Comparison of ENCODE assay signal across 8 mouse cellular contexts in the genomic region with DNA sequence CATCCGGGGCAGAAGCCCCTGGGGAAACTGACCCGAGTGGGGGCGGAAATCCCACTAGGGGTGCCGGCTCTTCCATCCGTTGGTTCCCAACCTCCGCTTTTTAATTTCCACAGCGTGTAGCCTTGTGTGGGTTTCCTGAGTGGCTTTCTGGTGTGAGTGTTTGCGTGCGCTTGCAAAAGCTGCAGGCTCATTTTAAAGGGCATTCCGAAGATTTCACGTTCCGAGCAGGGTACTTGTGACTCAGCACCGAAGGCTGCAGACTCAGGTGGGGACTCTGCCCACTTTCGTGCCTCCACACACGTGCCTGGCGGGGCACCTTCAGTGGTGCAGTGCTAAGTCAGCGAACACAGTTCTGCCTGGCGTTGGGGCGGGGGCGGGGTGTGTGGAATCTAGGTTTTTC. TPM values are rescaled to one million over a fixed set of nuclear protein-coding genes. Genes with fewer than 3 reads are reported as not detected.
DNase-seq lines count a peak whose midpoint lies in the region; ATAC-seq lines count a peak whose summit lies in the region.

No protein-coding gene starts in this region.

- peaks cover 100% of the 10 kb centered on the region for H3K27me3 ChIP-seq in forebrain, embryonic 10.5 days (ENCODE audit: poor library complexity, severe bottlenecking)
- H3K27me3 ChIP-seq in intestine, embryonic 15.5 days (replicated peaks), result peaks cover 59% of the 10 kb centered on the region
- peaks cover 100% of the 10 kb centered on the region for H3K27me3 ChIP-seq in liver, embryonic 15.5 days
- H3K27me3 ChIP-seq in stomach, embryonic 15.5 days (replicated peaks), result peaks cover 57% of the 10 kb centered on the region

- no peaks in the 10 kb centered on the region for H3K9me3 ChIP-seq in forebrain, embryonic 10.5 days
- no peaks in the 10 kb centered on the region for H3K9me3 ChIP-seq in intestine, embryonic 15.5 days
- H3K9me3 ChIP-seq in liver, embryonic 15.5 days (replicated peaks), result no peaks in the 10 kb centered on the region
- no peaks in the 10 kb centered on the region for H3K9me3 ChIP-seq in stomach, embryonic 15.5 days

- H3K36me3 ChIP-seq in forebrain, embryonic 10.5 days (replicated peaks), result no peaks in the 10 kb centered on the region
- no peaks in the 10 kb centered on the region for H3K36me3 ChIP-seq in intestine, embryonic 15.5 days
- H3K36me3 ChIP-seq in liver, embryonic 15.5 days (replicated peaks), result no peaks in the 10 kb centered on the region
- no peaks in the 10 kb centered on the region for H3K36me3 ChIP-seq in stomach, embryonic 15.5 days

- no peak overlapping the region for H3K27ac ChIP-seq in forebrain, embryonic 10.5 days
- H3K27ac ChIP-seq in intestine, embryonic 15.5 days, result no peak overlapping the region; the same call in 1 of the 2 replicates
- no peak overlapping the region for H3K27ac ChIP-seq in liver, embryonic 15.5 days (replicated peaks)
- H3K27ac ChIP-seq in stomach, embryonic 15.5 days, result no peak overlapping the region

- 1% methylated on average over 20 of the region's 20 CpGs for WGBS in forebrain, embryonic 10.5 days
- WGBS in intestine, embryonic 15.5 days, result under 1% methylated on average over 20 of the region's 20 CpGs
- 2% methylated on average over 20 of the region's 20 CpGs for WGBS in liver, embryonic 15.5 days (ENCODE audit: insufficient replicate concordance)
- 2% methylated on average over 20 of the region's 20 CpGs for WGBS in stomach, embryonic 15.5 days

- peak overlapping the region; percentile 66 for H3K4me3 ChIP-seq in forebrain, embryonic 10.5 days
- peak overlapping the region; percentile 59 for H3K4me3 ChIP-seq in intestine, embryonic 15.5 days (replicated peaks)
- no peak overlapping the region for H3K4me3 ChIP-seq in liver, embryonic 15.5 days (replicated peaks)
- H3K4me3 ChIP-seq in stomach, embryonic 15.5 days (replicated peaks), result peak overlapping the region; percentile 61

- DNase-seq in cerebellum, adult 9-10 months, result peak; percentile 53
- DNase-seq in cerebellum, postnatal 4 days (ENCODE audit: low spot score in 2 of 2), result no peak
- DNase-seq in ES-CJ7 (ENCODE audit: low read depth, low spot score), result peak; percentile 12
- DNase-seq in forebrain, embryonic 10.5 days (ENCODE audit: extremely low spot score, low spot score), result peak; percentile 24
- DNase-seq in gastrocnemius, adult 8-10 months (ENCODE audit: low spot score in 2 of 2), result no peak

- ATAC-seq in intestine, embryonic 15.5 days, result no peak
- no peak for ATAC-seq in liver, embryonic 15.5 days (ENCODE audit: insufficient read depth)
- no peak for ATAC-seq in stomach, embryonic 15.5 days (ENCODE audit: insufficient read depth, low FRiP score, low read depth)

- peak overlapping the region; percentile 41 for H3K9ac ChIP-seq in intestine, embryonic 15.5 days
- no peak overlapping the region for H3K9ac ChIP-seq in liver, embryonic 15.5 days
- H3K9ac ChIP-seq in stomach, embryonic 15.5 days, result 0 out of 2 replicates have a peak overlapping the region, but pooled peaks have one; percentile 9

- H3K4me1 ChIP-seq in forebrain, embryonic 10.5 days, result peaks cover 72% of the 10 kb centered on the region
- H3K4me1 ChIP-seq in intestine, embryonic 15.5 days (replicated peaks), result peaks cover 28% of the 10 kb centered on the region
- peaks cover 23% of the 10 kb centered on the region for H3K4me1 ChIP-seq in liver, embryonic 15.5 days (replicated peaks)
- peaks cover 41% of the 10 kb centered on the region for H3K4me1 ChIP-seq in stomach, embryonic 15.5 days

- peak overlapping the region; percentile 92 for H3K4me2 ChIP-seq in intestine, embryonic 15.5 days (replicated peaks)
- H3K4me2 ChIP-seq in liver, embryonic 15.5 days, result peak overlapping the region; percentile 59; the same call in 1 of the 2 replicates
- H3K4me2 ChIP-seq in stomach, embryonic 15.5 days, result peak overlapping the region; percentile 93

RNA-seq across cellular contexts. Expression of gene Fgf9, which starts 3.6 kb away (rescaled TPM):
- polyA plus RNA-seq in forebrain, embryonic 10.5 days (2016; fragmentation: Nextera tagmentation; extraction: Ambion mirVana), result 2.1 and 3.4 TPM in 2 replicates
- 17.1 and 19.3 TPM in 2 replicates for polyA plus RNA-seq in intestine, embryonic 15.5 days (2015; fragmentation: Nextera tagmentation; extraction: Ambion mirVana)
- 0.13 and 0.30 TPM in 2 replicates for polyA plus RNA-seq in liver, embryonic 15.5 days (2015; fragmentation: Nextera tagmentation; extraction: Ambion mirVana)
- polyA plus RNA-seq in stomach, embryonic 15.5 days (2015; fragmentation: Nextera tagmentation; extraction: Ambion mirVana), result 11.8 and 12.6 TPM in 2 replicates
- total RNA-seq in gastrocnemius, adult 8-10 months (2022), result 1 to 10 TPM; 1.5 to 1.9 (median 1.8) TPM

Comparison
In these comparisons a context has a peak if more than half of its experiments do, and no peak if none do; other contexts are left out.
1. DNase-seq: peak in cerebellum, adult 9-10 months (single experiment), ES-CJ7 (single experiment) and forebrain, embryonic 10.5 days (single experiment); none in cerebellum, postnatal 4 days (0 of 2) and gastrocnemius, adult 8-10 months (0 of 2).
2. Peak in every context shown above with its lines, with median percentiles within 50 percentile points of each other: H3K4me2 ChIP-seq.